Mouse (Mus musculus): ENCODE data around the gene Psmd10. TPM values are rescaled to one million over a fixed set of nuclear protein-coding genes. Genes with fewer than 3 reads are reported as not detected.

The Psmd10 gene
- polyA plus RNA-seq, 1 experiment from 2014 or later, result 30.4 TPM

- H3K4me3 ChIP-seq, result no peak overlapping the region
- peaks cover 6% of the 10 kb centered on the region for H3K27me3 ChIP-seq (replicated peaks)
- H3K36me3 ChIP-seq, result peaks cover 17% of the 10 kb centered on the region
- no peak overlapping the region for H3K27ac ChIP-seq (replicated peaks)
- no peak for ATAC-seq (ENCODE audit: extremely low read depth, insufficient number of reproducible peaks, low FRiP score, low TSS enrichment)
- no peaks in the 10 kb centered on the region for H3K9me3 ChIP-seq
- no peak overlapping the region for H3K9ac ChIP-seq
- peaks cover 2% of the 10 kb centered on the region; the same call in 1 of the 2 replicates for H3K4me1 ChIP-seq
- no peak overlapping the region for H3K4me2 ChIP-seq
- WGBS, result 65% methylated on average over 4 of the region's 4 CpGs
These were observed 2.9 kb downstream of the Psmd10 start for GRCm38 (mm10) chrX:140953618-140954017.

- no peak overlapping the region for H3K27ac ChIP-seq (replicated peaks)
- 41% methylated on average over 5 of the region's 5 CpGs for WGBS
- no peak overlapping the region for H3K4me2 ChIP-seq
- H3K9me3 ChIP-seq, result no peaks in the 10 kb centered on the region
- no peak for ATAC-seq (ENCODE audit: extremely low read depth, insufficient number of reproducible peaks, low FRiP score, low TSS enrichment)
- no peak overlapping the region for H3K9ac ChIP-seq
- no peak overlapping the region for H3K4me3 ChIP-seq
- H3K36me3 ChIP-seq, result no peaks in the 10 kb centered on the region
- H3K4me1 ChIP-seq, result peaks cover 5% of the 10 kb centered on the region
- H3K27me3 ChIP-seq (replicated peaks), result peaks cover 20% of the 10 kb centered on the region
These were observed 20.3 kb downstream of the Psmd10 start for GRCm38 (mm10) chrX:140936271-140936670.

- H3K4me3 ChIP-seq, result no peak overlapping the region
- no peak overlapping the region for H3K4me2 ChIP-seq
- H3K4me1 ChIP-seq, result peaks cover 5% of the 10 kb centered on the region
- WGBS, result 49% methylated on average over 3 of the region's 3 CpGs
- H3K27ac ChIP-seq (replicated peaks), result no peak overlapping the region
- ATAC-seq (ENCODE audit: extremely low read depth, insufficient number of reproducible peaks, low FRiP score, low TSS enrichment), result no peak
- peaks cover 16% of the 10 kb centered on the region for H3K27me3 ChIP-seq (replicated peaks)
- H3K36me3 ChIP-seq, result no peaks in the 10 kb centered on the region
- H3K9me3 ChIP-seq, result no peaks in the 10 kb centered on the region
- H3K9ac ChIP-seq, result no peak overlapping the region
These were observed 23.3 kb downstream of the Psmd10 start for GRCm38 (mm10) chrX:140933263-140933662.

GRCm38 (mm10) chrX:140932066-140932465 is 24.5 kb downstream of the Psmd10 start:
- Histone ChIP-seq H3K27ac (replicated peaks) (no peak overlapping the region), H3K4me1 (peaks cover 5% of the 10 kb centered on the region), H3K4me3 (no peak overlapping the region), H3K36me3 (no peaks in the 10 kb centered on the region), H3K9me3 (no peaks in the 10 kb centered on the region), H3K9ac (no peak overlapping the region), H3K4me2 (no peak overlapping the region), H3K27me3 (replicated peaks) (peaks cover 16% of the 10 kb centered on the region)
- 58% methylated on average over 3 of the region's 3 CpGs for WGBS
- ATAC-seq (ENCODE audit: extremely low read depth, insufficient number of reproducible peaks, low FRiP score, low TSS enrichment), result no peak

- ATAC-seq (ENCODE audit: extremely low read depth, insufficient number of reproducible peaks, low FRiP score, low TSS enrichment), result no peak
- no peak overlapping the region for H3K4me3 ChIP-seq
- no peaks in the 10 kb centered on the region for H3K4me1 ChIP-seq
- 75% methylated on average over 6 of the region's 6 CpGs for WGBS
- peaks cover 49% of the 10 kb centered on the region for H3K27me3 ChIP-seq (replicated peaks)
- no peaks in the 10 kb centered on the region for H3K9me3 ChIP-seq
- H3K4me2 ChIP-seq, result no peak overlapping the region
- no peaks in the 10 kb centered on the region for H3K36me3 ChIP-seq
- H3K27ac ChIP-seq (replicated peaks), result no peak overlapping the region
- no peak overlapping the region for H3K9ac ChIP-seq
These were observed 35.2 kb downstream of the Psmd10 start for GRCm38 (mm10) chrX:140921321-140921720.

GRCm38 (mm10) chrX:140907360-140907759 is 49.2 kb downstream of the Psmd10 start, which contains the start of gene Vsig1:
Vsig1 (plus strand) TSS chrX:140907608.
- Histone ChIP-seq H3K4me3 (no peak within 1 kb of the TSS), H3K27ac (replicated peaks) (no peak within 1 kb of the TSS), H3K4me2 (no peak within 1 kb of the TSS), H3K9me3 (no peaks in the 10 kb centered on the region), H3K4me1 (no peaks in the 10 kb centered on the region), H3K36me3 (no peaks in the 10 kb centered on the region), H3K27me3 (replicated peaks) (peaks cover 18% of the 10 kb centered on the region), H3K9ac (no peak within 1 kb of the TSS)
- 65% methylated on average over 7 of the region's 7 CpGs for WGBS
- no peak for ATAC-seq (ENCODE audit: extremely low read depth, insufficient number of reproducible peaks, low FRiP score, low TSS enrichment)

GRCm38 (mm10) chrX:140903487-140903886 is 53.0 kb downstream of the Psmd10 start:
- Histone ChIP-seq H3K27me3 (replicated peaks) (peaks cover 18% of the 10 kb centered on the region), H3K4me1 (no peaks in the 10 kb centered on the region), H3K9ac (no peak overlapping the region), H3K9me3 (no peaks in the 10 kb centered on the region), H3K4me2 (no peak overlapping the region), H3K27ac (replicated peaks) (no peak overlapping the region), H3K36me3 (no peaks in the 10 kb centered on the region), H3K4me3 (no peak overlapping the region)
- ATAC-seq (ENCODE audit: extremely low read depth, insufficient number of reproducible peaks, low FRiP score, low TSS enrichment), result no peak
- 67% methylated on average over 3 of the region's 3 CpGs for WGBS

Other genes with a start within 250 kb of the Psmd10 start
- gene Tex13b, start 143.3 kb downstream of the Psmd10 start, polyA plus RNA-seq (2015; fragmentation: Nextera tagmentation; extraction: Ambion mirVana), result not detected in 2 replicates
- 0.08 and 0.10 TPM in 2 replicates for gene Vsig1, start 49.1 kb downstream of the Psmd10 start, polyA plus RNA-seq (2015; fragmentation: Nextera tagmentation; extraction: Ambion mirVana)
- 11.9 and 14.3 TPM in 2 replicates for gene Atg4a, start 179 bp upstream of the Psmd10 start, polyA plus RNA-seq (2015; fragmentation: Nextera tagmentation; extraction: Ambion mirVana)

Measured in heart, embryonic 13.5 days (tissue).